Mouse (Mus musculus) kidney, postnatal 36 days (tissue): ENCODE data around the gene Ivd.

ENCODE experiments used
- DNase-seq, 2 experiments: peaks; one replicate each; pipeline ENCODE4 v3.0.0; 2021 to 2022; ENCODE audit warnings: mixed read lengths in 2 of 2

The Ivd gene

DNA sequence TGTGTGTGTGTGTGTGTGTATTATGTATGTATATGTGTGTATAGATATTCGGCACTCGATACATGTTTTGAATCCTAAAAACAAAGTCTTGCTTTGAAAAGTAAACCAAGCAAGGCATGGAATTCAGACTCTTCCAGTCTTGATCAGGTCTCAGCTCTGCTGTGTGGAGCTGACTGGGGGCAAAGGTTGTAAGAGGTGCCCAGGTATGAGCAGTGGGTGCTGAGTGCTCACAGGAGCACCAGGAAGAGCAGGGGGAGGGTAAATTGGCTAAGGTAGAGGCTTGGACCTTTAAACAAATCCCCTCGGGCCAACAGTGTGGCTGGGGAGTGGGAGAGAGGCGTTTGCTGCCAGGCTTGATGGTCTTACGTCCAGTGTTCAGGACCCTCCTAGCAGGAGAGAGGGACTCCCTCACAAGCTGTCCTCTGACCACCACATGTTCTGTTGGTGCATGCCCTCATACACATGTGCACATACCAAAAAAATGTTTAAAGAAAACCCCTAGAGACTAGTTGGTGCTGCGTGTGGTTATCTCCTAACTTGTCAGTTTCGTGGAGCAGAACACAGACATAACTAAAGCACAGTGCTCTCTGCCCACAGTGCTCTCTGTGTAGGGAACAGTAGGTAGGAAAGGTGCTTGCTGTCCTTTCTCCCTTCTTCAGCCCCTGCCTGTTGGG is 49.0 kb downstream of the Ivd start:
- DNase-seq: peak; percentile 62 to 68

DNA sequence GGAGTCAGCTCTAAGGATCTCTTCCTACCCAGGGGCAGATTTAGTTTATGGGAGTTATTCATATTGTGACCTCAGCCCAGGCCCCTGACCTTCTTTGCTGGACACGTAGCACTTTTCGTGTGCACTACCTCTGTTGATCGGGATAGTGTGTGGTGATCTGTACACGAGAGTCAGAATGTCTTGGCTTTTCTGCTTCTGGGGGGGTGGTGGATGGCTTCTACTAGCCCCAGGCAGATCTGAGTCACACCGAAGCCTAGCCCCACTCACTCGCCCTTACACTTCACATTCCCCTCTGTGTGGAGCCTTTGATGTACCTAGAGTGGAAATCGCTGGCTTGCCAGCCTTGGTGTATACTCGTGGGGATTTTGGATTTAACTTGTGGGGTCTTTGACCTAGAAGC is 51.0 kb downstream of the Ivd start:
- no peak for DNase-seq

DNA sequence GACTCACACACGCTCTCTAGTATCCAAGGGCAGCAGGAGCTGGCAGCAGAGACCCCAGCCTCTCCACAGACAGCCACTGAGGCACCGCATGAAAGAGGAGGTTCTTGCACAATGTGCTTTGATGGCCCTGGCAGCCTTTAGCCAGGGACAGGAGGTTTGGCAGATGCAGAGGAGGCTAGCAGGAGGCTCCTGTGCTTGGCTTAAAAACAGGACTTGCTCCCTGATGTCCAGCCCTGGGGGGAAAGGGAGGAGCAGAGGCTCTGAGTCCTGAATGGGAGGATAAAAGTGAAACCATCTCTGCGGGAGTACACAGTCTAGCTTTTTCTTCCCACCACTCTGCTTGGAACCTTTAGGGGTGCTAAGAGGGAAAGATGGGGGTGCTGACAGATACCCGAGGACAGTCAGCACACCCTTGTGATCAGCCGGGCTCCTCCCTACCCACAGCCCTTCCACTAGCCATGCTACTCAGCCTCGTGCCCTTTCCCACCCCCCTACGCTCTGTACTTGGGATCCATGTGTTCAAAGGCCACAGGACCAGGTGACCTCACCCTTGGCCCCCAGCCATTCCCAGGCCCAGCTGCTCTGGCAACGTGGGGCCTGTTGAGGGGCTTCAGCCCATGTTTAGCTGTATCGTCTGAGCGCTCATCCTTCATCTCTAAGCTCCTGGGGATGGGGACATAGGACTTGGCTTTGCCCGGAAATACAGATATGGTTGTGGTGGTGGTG is 52.0 kb downstream of the Ivd start:
- peak; percentile 78 to 82 for DNase-seq

GRCm38 (mm10) chr2:118914685-118915084 is 52.9 kb downstream of the Ivd start:
- no peak for DNase-seq

DNA sequence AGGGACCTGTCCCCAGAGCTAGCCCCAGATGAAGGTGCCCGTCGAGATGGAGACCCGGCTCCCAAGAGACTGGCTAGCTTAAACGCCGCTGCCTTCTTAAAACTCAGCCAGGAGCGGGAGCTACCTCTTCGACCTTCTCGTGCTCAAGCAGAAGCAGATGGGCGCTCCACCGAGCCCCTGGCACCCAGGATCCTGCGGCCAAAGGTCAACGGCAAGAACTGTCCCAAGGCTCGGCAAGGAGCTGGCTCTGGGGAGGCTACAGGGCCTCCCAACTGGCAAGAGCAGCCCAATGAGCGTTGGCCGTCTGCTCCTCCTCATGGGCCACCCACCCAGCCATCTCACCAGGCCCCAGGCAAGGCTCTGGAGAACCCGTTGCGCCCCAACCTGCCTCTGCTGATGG is 54.7 kb downstream of the Ivd start:
- DNase-seq: peak; percentile 77 to 82

DNA sequence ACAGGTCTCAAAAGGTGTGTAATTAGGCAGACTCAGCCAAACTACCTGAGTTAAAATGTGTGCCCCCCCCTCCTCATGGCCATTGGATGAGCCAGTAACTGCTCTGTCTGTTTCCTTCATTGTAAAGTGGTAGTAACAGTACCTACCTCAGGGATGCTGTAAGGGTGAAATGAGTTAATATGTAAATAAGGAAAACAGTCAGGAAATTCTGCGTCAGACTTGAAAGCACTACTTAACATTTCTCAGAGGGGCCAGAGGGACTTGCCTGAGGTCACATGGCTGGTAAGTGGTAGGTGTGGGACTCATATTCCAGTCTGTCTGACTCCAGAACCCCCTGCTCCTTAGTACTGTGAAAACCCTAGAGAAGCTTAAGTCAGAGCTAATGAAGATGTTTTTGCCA is 56.8 kb downstream of the Ivd start:
- DNase-seq: no peak

DNA sequence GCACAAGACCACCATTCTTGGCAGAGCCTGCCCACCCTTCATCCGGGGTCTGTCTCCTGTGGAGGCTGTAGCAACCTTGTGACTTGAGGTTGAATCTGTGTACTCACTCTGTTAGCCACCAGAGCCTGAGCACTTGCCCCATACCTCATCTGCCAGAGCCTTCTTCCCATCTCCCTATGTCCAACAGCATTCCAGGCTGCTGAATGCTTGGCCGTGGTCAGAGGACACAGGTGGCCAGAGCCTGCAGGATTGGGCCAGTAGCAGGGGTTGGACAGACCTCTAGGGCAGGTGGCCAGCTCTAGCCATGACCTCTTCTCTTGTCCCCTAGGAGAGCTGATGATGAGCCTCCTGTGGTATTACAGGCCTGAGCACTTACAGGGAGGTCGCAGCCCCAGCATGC is 58.7 kb downstream of the Ivd start:
- no peak for DNase-seq

GRCm38 (mm10) chr2:118925952-118926351 is 64.2 kb downstream of the Ivd start:
- no peak for DNase-seq

DNA sequence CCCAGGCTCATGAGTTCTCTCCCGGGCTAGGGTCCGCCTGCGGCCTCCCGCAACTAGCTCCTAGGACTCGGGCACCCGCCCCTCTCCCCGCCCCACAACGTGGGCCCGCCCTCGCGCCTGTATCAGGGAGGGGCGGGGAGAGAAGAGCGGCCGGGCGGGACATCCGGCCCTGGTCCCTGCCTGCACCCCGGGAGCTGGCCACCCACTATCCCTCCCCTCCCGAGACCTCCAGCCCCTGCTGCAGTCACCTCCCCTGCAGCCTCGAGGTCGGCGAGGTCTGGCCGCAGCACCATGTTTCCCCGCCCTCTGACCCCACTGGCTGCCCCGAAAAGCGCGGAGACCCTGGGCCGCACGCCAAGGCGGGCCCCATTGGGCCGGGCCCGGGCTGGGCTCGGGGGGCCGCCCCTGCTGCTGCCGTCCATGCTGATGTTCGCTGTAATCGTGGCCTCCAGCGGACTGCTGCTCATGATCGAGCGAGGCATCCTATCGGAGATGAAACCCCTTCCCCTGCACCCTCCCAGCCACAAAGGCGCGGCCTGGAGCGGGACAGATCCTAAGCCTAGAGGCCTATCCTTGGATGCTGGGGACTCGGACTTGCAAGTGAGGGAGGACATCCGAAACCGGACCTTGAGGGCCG is 64.7 kb downstream of the Ivd start, which contains the start of gene Chst14:
Chst14 (plus strand) TSS at position 136 of the 637 bp plus-strand sequence.
- DNase-seq: peak; percentile 80 to 88

DNA sequence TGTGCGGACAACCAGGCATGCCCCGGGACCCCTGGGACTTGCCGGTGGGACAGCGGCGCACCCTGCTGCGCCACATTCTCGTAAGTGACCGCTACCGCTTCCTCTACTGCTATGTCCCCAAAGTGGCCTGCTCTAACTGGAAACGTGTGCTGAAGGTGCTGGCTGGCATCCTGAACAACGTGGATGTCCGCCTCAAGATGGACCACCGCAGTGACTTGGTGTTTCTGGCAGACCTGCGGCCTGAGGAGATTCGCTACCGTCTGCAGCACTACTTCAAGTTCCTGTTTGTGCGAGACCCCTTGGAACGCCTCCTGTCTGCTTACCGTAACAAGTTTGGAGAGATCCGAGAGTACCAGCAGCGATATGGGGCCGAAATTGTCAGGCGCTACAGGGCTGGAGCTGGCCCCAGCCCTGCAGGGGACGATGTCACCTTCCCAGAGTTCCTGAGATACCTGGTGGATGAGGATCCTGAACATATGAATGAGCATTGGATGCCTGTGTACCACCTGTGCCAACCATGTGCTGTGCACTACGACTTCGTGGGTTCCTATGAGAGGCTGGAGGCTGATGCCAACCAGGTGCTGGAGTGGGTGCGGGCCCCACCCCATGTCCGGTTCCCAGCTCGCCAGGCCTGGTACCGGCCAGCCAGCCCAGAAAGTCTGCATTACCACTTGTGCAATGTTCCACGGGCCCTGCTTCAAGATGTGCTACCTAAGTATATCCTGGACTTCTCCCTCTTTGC is 65.4 kb downstream of the Ivd start:
- no peak for DNase-seq
